ENCODE assay signal across 27 mouse cellular contexts in the genomic region with DNA sequence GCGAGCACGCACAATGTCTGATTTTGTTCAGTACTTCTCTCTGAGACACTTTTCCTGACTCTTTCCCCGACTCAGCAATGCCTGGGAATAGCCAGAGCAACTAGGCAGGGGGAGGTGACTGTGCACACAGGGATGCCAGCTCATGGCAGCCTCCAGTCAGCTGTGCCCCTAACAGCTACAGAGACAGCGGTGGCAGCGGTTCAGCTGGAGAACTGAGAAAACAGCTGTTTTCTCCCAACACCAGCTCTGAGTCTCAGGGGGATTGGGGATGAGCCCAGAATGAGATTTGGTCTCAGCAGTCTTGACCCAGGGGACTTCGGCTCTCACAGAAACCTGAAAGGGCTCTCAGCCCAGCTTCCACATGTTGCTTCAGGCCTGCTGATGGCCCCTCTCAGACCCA. TPM values are rescaled to one million over a fixed set of nuclear protein-coding genes. Genes with fewer than 3 reads are reported as not detected.
DNase-seq lines count a peak whose midpoint lies in the region; ATAC-seq and TF ChIP-seq lines count a peak whose summit lies in the region.
"Had no signal": no experiment of that assay in that cellular context is flagged by ENCODE, and none has a peak within 500 bp of the region (broad histone marks: within the 10 kb centered on the region; RNA-seq: fewer than 3 reads in every experiment).

No protein-coding gene starts in this region.

- H3K9me3 ChIP-seq in forebrain, embryonic 10.5 days, result peaks cover 5% of the 10 kb centered on the region; the same call in 1 of the 2 replicates
- no peaks in the 10 kb centered on the region for H3K9me3 ChIP-seq in forebrain, embryonic 13.5 days (replicated peaks)
- no peaks in the 10 kb centered on the region for H3K9me3 ChIP-seq in midbrain, embryonic 12.5 days
- 0 out of 2 replicates have a peak, but pooled peaks cover 3% of the 10 kb centered on the region for H3K9me3 ChIP-seq in midbrain, embryonic 16.5 days (replicated peaks; ENCODE audit: control insufficient read depth, low read length, poor library complexity, severe bottlenecking)
- H3K9me3 ChIP-seq in midbrain, embryonic 13.5 days, result no peaks in the 10 kb centered on the region
- H3K9me3 ChIP-seq: forebrain, embryonic 15.5 days; liver, embryonic 12.5 days had no signal

- H3K27me3 ChIP-seq in forebrain, embryonic 10.5 days (ENCODE audit: poor library complexity, severe bottlenecking), result peaks cover 95% of the 10 kb centered on the region
- peaks cover 79% of the 10 kb centered on the region for H3K27me3 ChIP-seq in forebrain, embryonic 13.5 days
- H3K27me3 ChIP-seq in midbrain, embryonic 12.5 days, result peaks cover 50% of the 10 kb centered on the region
- peaks cover 3% of the 10 kb centered on the region; the same call in 1 of the 2 replicates for H3K27me3 ChIP-seq in midbrain, embryonic 16.5 days (ENCODE audit: control insufficient read depth, insufficient read depth, low read depth, low read length)
- H3K27me3 ChIP-seq in midbrain, embryonic 13.5 days, result peaks cover 35% of the 10 kb centered on the region

- no peak for DNase-seq in forebrain, embryonic 10.5 days (ENCODE audit: extremely low spot score, low spot score)
- peak; percentile 4 for DNase-seq in lung, postnatal 25 days (ENCODE audit: low spot score)
- no peak for DNase-seq in lung, adult 2 months
- DNase-seq in left cerebral cortex, adult 2 months (ENCODE audit: extremely low spot score in 1 of 2, low spot score in 2 of 2), result no peak
- DNase-seq: adrenal gland, postnatal 36 days; cerebellum, adult 2 months; cerebellum, postnatal 14 days; gastrocnemius, postnatal 25 days; heart, adult 11 months; heart, postnatal 36 days; kidney, adult 8-10 months; kidney, postnatal 4 days; left cerebral cortex, postnatal 4 days; liver, postnatal 0 days; retina, postnatal 1 day; right cerebral cortex, postnatal 14 days had no signal

- no peak overlapping the region for H3K9ac ChIP-seq in forebrain, embryonic 13.5 days
- no peak overlapping the region for H3K9ac ChIP-seq in midbrain, embryonic 12.5 days (replicated peaks)
- H3K9ac ChIP-seq in midbrain, embryonic 16.5 days (ENCODE audit: low read depth, low read length), result no peak overlapping the region
- H3K9ac ChIP-seq in midbrain, embryonic 13.5 days (replicated peaks), result no peak overlapping the region
- H3K9ac ChIP-seq: forebrain, embryonic 15.5 days; liver, embryonic 12.5 days; liver, postnatal 0 days had no signal

- H3K4me2 ChIP-seq in forebrain, embryonic 13.5 days, result no peak overlapping the region
- H3K4me2 ChIP-seq in midbrain, embryonic 12.5 days (replicated peaks), result no peak overlapping the region
- H3K4me2 ChIP-seq in midbrain, embryonic 16.5 days (ENCODE audit: low read length), result no peak overlapping the region
- no peak overlapping the region for H3K4me2 ChIP-seq in midbrain, embryonic 13.5 days (replicated peaks)
- H3K4me2 ChIP-seq: forebrain, embryonic 15.5 days; heart, embryonic 11.5 days; liver, embryonic 12.5 days had no signal

- H3K4me3 ChIP-seq in forebrain, embryonic 10.5 days, result no peak overlapping the region
- H3K4me3 ChIP-seq in forebrain, embryonic 13.5 days, result no peak overlapping the region
- H3K4me3 ChIP-seq in lung, adult 2 months (replicated peaks; ENCODE audit: extremely low read depth, low read depth, low read length), result no peak overlapping the region
- H3K4me3 ChIP-seq in midbrain, embryonic 12.5 days, result no peak overlapping the region
- no peak overlapping the region for H3K4me3 ChIP-seq in midbrain, embryonic 16.5 days (ENCODE audit: low read depth, low read length)
- H3K4me3 ChIP-seq in midbrain, embryonic 13.5 days (replicated peaks), result no peak overlapping the region
- H3K4me3 ChIP-seq in left cerebral cortex, adult 2 months, result no peak overlapping the region
- H3K4me3 ChIP-seq: forebrain, embryonic 15.5 days; liver, embryonic 12.5 days had no signal

- 57% methylated on average over 6 of the region's 6 CpGs for WGBS in forebrain, embryonic 10.5 days
- WGBS in forebrain, embryonic 13.5 days, result 32% methylated on average over 6 of the region's 6 CpGs
- 38% methylated on average over 6 of the region's 6 CpGs for WGBS in lung, adult 2 months
- WGBS in midbrain, embryonic 12.5 days, result 44% methylated on average over 6 of the region's 6 CpGs
- 11% methylated on average over 5 of the region's 6 CpGs for WGBS in midbrain, embryonic 16.5 days
- WGBS in midbrain, embryonic 13.5 days, result 40% methylated on average over 6 of the region's 6 CpGs

- no peaks in the 10 kb centered on the region for H3K36me3 ChIP-seq in forebrain, embryonic 10.5 days (replicated peaks)
- no peaks in the 10 kb centered on the region for H3K36me3 ChIP-seq in forebrain, embryonic 13.5 days (ENCODE audit: poor library complexity, severe bottlenecking)
- no peaks in the 10 kb centered on the region for H3K36me3 ChIP-seq in midbrain, embryonic 12.5 days
- H3K36me3 ChIP-seq in midbrain, embryonic 16.5 days (ENCODE audit: control insufficient read depth, insufficient read depth, low read length), result no peaks in the 10 kb centered on the region
- no peaks in the 10 kb centered on the region for H3K36me3 ChIP-seq in midbrain, embryonic 13.5 days
- H3K36me3 ChIP-seq: forebrain, embryonic 15.5 days; liver, embryonic 12.5 days had no signal

- peak overlapping the region; percentile 48; the same call in 1 of the 2 replicates for H3K27ac ChIP-seq in forebrain, embryonic 10.5 days
- no peak overlapping the region; the same call in 1 of the 2 replicates for H3K27ac ChIP-seq in forebrain, embryonic 13.5 days
- H3K27ac ChIP-seq in midbrain, embryonic 12.5 days (replicated peaks), result peak overlapping the region; percentile 70
- H3K27ac ChIP-seq in midbrain, embryonic 16.5 days (ENCODE audit: low read length), result no peak overlapping the region
- peak overlapping the region; percentile 12; the same call in 1 of the 2 replicates for H3K27ac ChIP-seq in midbrain, embryonic 13.5 days
- H3K27ac ChIP-seq in left cerebral cortex, adult 2 months, result no peak overlapping the region
- H3K27ac ChIP-seq: forebrain, embryonic 15.5 days; kidney, postnatal 0 days; liver, embryonic 12.5 days; macrophage had no signal

- TF ChIP-seq CTCF in lung, adult 2 months (IDR thresholded peaks at IDR 0.05; ENCODE audit: insufficient read depth, low read length), result no peak
- no peak for TF ChIP-seq CTCF in left cerebral cortex, adult 2 months (IDR thresholded peaks at IDR 0.05)

- H3K4me1 ChIP-seq in forebrain, embryonic 10.5 days, result peaks cover 24% of the 10 kb centered on the region
- H3K4me1 ChIP-seq in forebrain, embryonic 13.5 days, result peaks cover 16% of the 10 kb centered on the region
- H3K4me1 ChIP-seq in lung, adult 2 months (ENCODE audit: control insufficient read depth, insufficient read depth, low read length), result no peaks in the 10 kb centered on the region
- H3K4me1 ChIP-seq in midbrain, embryonic 12.5 days, result peaks cover 22% of the 10 kb centered on the region
- peaks cover 9% of the 10 kb centered on the region for H3K4me1 ChIP-seq in midbrain, embryonic 16.5 days (ENCODE audit: control insufficient read depth, insufficient read depth, low read length)
- H3K4me1 ChIP-seq in midbrain, embryonic 13.5 days (replicated peaks), result peaks cover 27% of the 10 kb centered on the region
- H3K4me1 ChIP-seq: liver, embryonic 12.5 days had no signal

- no peak for ATAC-seq in forebrain, embryonic 13.5 days
- ATAC-seq in midbrain, embryonic 12.5 days (ENCODE audit: low FRiP score, low read depth), result no peak
- ATAC-seq in midbrain, embryonic 16.5 days, result no peak
- no peak for ATAC-seq in midbrain, embryonic 13.5 days
- ATAC-seq: liver, embryonic 12.5 days; liver, postnatal 0 days had no signal

- intact Hi-C loops in left cerebral cortex, adult 2 months (cut with DNase I), result loop anchor here (5.0 kb wide), 1 partner anchor 433 kb away; no protein-coding TSS in a partner anchor

- TF ChIP-seq POLR2A in lung, adult 2 months (IDR thresholded peaks at IDR 0.05; ENCODE audit: borderline replicate concordance, extremely low read depth, low read depth, low read length), result no peak

RNA-seq across cellular contexts. Expression of a gene that starts 9.3 kb away (rescaled TPM):
- polyA plus RNA-seq in forebrain, embryonic 10.5 days (2016; fragmentation: Nextera tagmentation; extraction: Ambion mirVana), result 2.1 and 4.2 TPM in 2 replicates
- polyA plus RNA-seq in forebrain, embryonic 13.5 days (2015; fragmentation: Nextera tagmentation; extraction: Ambion mirVana), result 6.5 TPM in 2 replicates
- 0.07 and 0.12 TPM in 2 replicates for polyA plus RNA-seq in lung, adult 2 months (2012; rRNA removed)
- 16.4 and 21.3 TPM in 2 replicates for polyA plus RNA-seq in midbrain, embryonic 12.5 days (2016; fragmentation: Nextera tagmentation; extraction: Ambion mirVana)
- polyA plus RNA-seq in midbrain, embryonic 16.5 days (2015; fragmentation: Nextera tagmentation; extraction: Ambion mirVana), result 18.8 and 21.2 TPM in 2 replicates
- 15.7 and 18.6 TPM in 2 replicates for polyA plus RNA-seq in midbrain, embryonic 13.5 days (2015; fragmentation: Nextera tagmentation; extraction: Ambion mirVana)
- total RNA-seq in left cerebral cortex, adult 2 months (2021), result 1 to 10 TPM; 1.2 TPM
- total RNA-seq: gastrocnemius, adult 18-20 months; gastrocnemius, postnatal 25 days; heart, postnatal 36 days had no signal
- polyA plus RNA-seq: heart, embryonic 16.5 days; liver, postnatal 0 days; macrophage had no signal

RNA-seq across cellular contexts. Expression of a gene that starts 15.0 kb away (rescaled TPM):
- 0.99 and 1.4 TPM in 2 replicates for polyA plus RNA-seq in forebrain, embryonic 10.5 days (2016; fragmentation: Nextera tagmentation; extraction: Ambion mirVana)
- polyA plus RNA-seq in forebrain, embryonic 13.5 days (2015; fragmentation: Nextera tagmentation; extraction: Ambion mirVana), result 0.10 and 0.14 TPM in 2 replicates
- polyA plus RNA-seq in lung, adult 2 months (2012; rRNA removed), result 0.02 and 0.12 TPM in 2 replicates
- polyA plus RNA-seq in midbrain, embryonic 12.5 days (2016; fragmentation: Nextera tagmentation; extraction: Ambion mirVana), result 0.72 and 0.84 TPM in 2 replicates
- polyA plus RNA-seq in midbrain, embryonic 16.5 days (2015; fragmentation: Nextera tagmentation; extraction: Ambion mirVana), result 0.92 and 1.1 TPM in 2 replicates
- 0.50 and 0.52 TPM in 2 replicates for polyA plus RNA-seq in midbrain, embryonic 13.5 days (2015; fragmentation: Nextera tagmentation; extraction: Ambion mirVana)
- under 1 TPM; 0.23 to 0.34 TPM for total RNA-seq in left cerebral cortex, adult 2 months (2021)
- total RNA-seq: left cerebral cortex, postnatal 4 days had no signal
- polyA plus RNA-seq: liver, embryonic 12.5 days; macrophage had no signal

Comparison
In these comparisons a context has a peak if more than half of its experiments do, and no peak if none do; other contexts are left out.
1. H3K27ac ChIP-seq: peak in forebrain, embryonic 10.5 days (single experiment), midbrain, embryonic 12.5 days (single experiment) and midbrain, embryonic 13.5 days (single experiment); none in forebrain, embryonic 13.5 days (single experiment), midbrain, embryonic 16.5 days (single experiment) and left cerebral cortex, adult 2 months (single experiment).